Mouse (Mus musculus) cortical plate, adult 2 months (tissue): ENCODE data around the gene Vstm4. TPM values are rescaled to one million over a fixed set of nuclear protein-coding genes. Genes with fewer than 3 reads are reported as not detected.
A peak's percentile ranks its signal among the peaks of the same experiment; 100 is the strongest.

Source experiments
- H3K27ac ChIP-seq: fragments of 200-500 bp; 2 replicates; pipeline ENCODE4 v1.5.1; 2012; ENCODE audit warnings: low read length, control low read depth, inconsistent platforms; ENCODE audit not compliant: insufficient read depth
- H3K4me1 ChIP-seq: fragments of 200-500 bp; 2 replicates; pipeline ENCODE4 v1.6.1; 2011; ENCODE audit warnings: low read length; ENCODE audit not compliant: control insufficient read depth, insufficient read depth
- H3K4me3 ChIP-seq: fragments of 200-500 bp; 2 replicates; pipeline ENCODE4 v1.5.1; 2011; ENCODE audit warnings: mild to moderate bottlenecking, low read length, control low read depth; ENCODE audit not compliant: insufficient read depth
- CTCF ChIP-seq: fragments of 200-500 bp; IDR thresholded peaks from 2 replicates; pipeline ENCODE4 v1.5.1; 2011; ENCODE audit warnings: mild to moderate bottlenecking, control low read depth, low read length; ENCODE audit not compliant: insufficient read depth; ENCODE audit errors: extremely low read depth
- POLR2A ChIP-seq: fragments of 200-500 bp; IDR thresholded peaks from 2 replicates; pipeline ENCODE4 v1.6.1; 2011; ENCODE audit warnings: mild to moderate bottlenecking, low read length, control low read depth; ENCODE audit not compliant: insufficient read depth; ENCODE audit errors: extremely low read depth
- polyA plus RNA-seq: library from polyadenylated mRNA; depleted of rRNA; stranded (reverse); fragments of >200 nt; gene quantifications from 2 replicates; pipeline ENCODE4 v1.2.3, GENCODE M21; 2012

The Vstm4 gene
- polyA plus RNA-seq, 1 experiment, result 3.9 TPM

GRCm38 (mm10) chr14:32825426-32826032 lies 31.0 kb upstream of the Vstm4 start:
- H3K4me3 ChIP-seq, result no peak overlapping the region
- no peak overlapping the region for H3K27ac ChIP-seq
- no peak for TF ChIP-seq POLR2A
- TF ChIP-seq CTCF, result no peak
- peaks cover 6% of the 10 kb centered on the region for H3K4me1 ChIP-seq

GRCm38 (mm10) chr14:32827165-32827564 lies 29.4 kb upstream of the Vstm4 start:
- peaks cover 6% of the 10 kb centered on the region for H3K4me1 ChIP-seq
- no peak overlapping the region for H3K27ac ChIP-seq
- H3K4me3 ChIP-seq, result no peak overlapping the region
- TF ChIP-seq POLR2A (no peak), CTCF (no peak)

GRCm38 (mm10) chr14:32827994-32828650 lies 28.4 kb upstream of the Vstm4 start:
- TF ChIP-seq CTCF (no peak), POLR2A (no peak)
- Histone ChIP-seq H3K4me1 (peaks cover 6% of the 10 kb centered on the region), H3K4me3 (no peak overlapping the region), H3K27ac (no peak overlapping the region)

- Histone ChIP-seq H3K4me1 (no peaks in the 10 kb centered on the region), H3K27ac (no peak within 1 kb of the TSS), H3K4me3 (no peak within 1 kb of the TSS)
- TF ChIP-seq POLR2A (no peak), CTCF (no peak)
Observed at GRCm38 (mm10) chr14:32833847-32834246, 22.7 kb upstream of the Vstm4 start, which contains the start of gene Fam170b. Gene Fam170b (plus strand): TSS chr14:32833962.

- no peak for TF ChIP-seq CTCF
- TF ChIP-seq POLR2A, result no peak
- no peak overlapping the region for H3K4me3 ChIP-seq
- no peaks in the 10 kb centered on the region for H3K4me1 ChIP-seq
- H3K27ac ChIP-seq, result no peak overlapping the region
Observed at GRCm38 (mm10) chr14:32835181-32835580, 21.4 kb upstream of the Vstm4 start.

GRCm38 (mm10) chr14:32835596-32835995 lies 21.0 kb upstream of the Vstm4 start:
- H3K27ac ChIP-seq, result no peak overlapping the region
- TF ChIP-seq POLR2A (no peak), CTCF (no peak)
- H3K4me3 ChIP-seq, result no peak overlapping the region
- no peaks in the 10 kb centered on the region for H3K4me1 ChIP-seq

- no peak for TF ChIP-seq CTCF
- TF ChIP-seq POLR2A, result no peak
- no peak overlapping the region for H3K4me3 ChIP-seq
- no peak overlapping the region for H3K27ac ChIP-seq
- no peaks in the 10 kb centered on the region for H3K4me1 ChIP-seq
Observed at GRCm38 (mm10) chr14:32836191-32836590, 20.4 kb upstream of the Vstm4 start.

- H3K4me3 ChIP-seq, result no peak overlapping the region
- H3K27ac ChIP-seq, result no peak overlapping the region
- H3K4me1 ChIP-seq, result no peaks in the 10 kb centered on the region
- TF ChIP-seq CTCF, result no peak
Observed at GRCm38 (mm10) chr14:32842052-32842451, 14.5 kb upstream of the Vstm4 start.

GRCm38 (mm10) chr14:32854059-32854458 lies 2.5 kb upstream of the Vstm4 start:
- no peak overlapping the region for H3K27ac ChIP-seq
- no peaks in the 10 kb centered on the region for H3K4me1 ChIP-seq
- no peak overlapping the region for H3K4me3 ChIP-seq
- TF ChIP-seq POLR2A (no peak), CTCF (no peak)

GRCm38 (mm10) chr14:32856246-32856645 lies 310 bp upstream of the Vstm4 start:
- H3K4me1 ChIP-seq, result no peaks in the 10 kb centered on the region
- no peak overlapping the region for H3K27ac ChIP-seq
- peak overlapping the region; percentile 35 for H3K4me3 ChIP-seq
- TF ChIP-seq POLR2A (no peak), CTCF (no peak)
